ENCODE assay signal across 7 mouse cellular contexts in genomic region chr11:51688330-51689328, GRCm38 (mm10). TPM values are rescaled to one million over a fixed set of nuclear protein-coding genes. Genes with fewer than 3 reads are reported as not detected.
DNase-seq lines count a peak whose midpoint lies in the region; ATAC-seq lines count a peak whose summit lies in the region.

Gene 0610009B22Rik, minus strand, starts transcription at chr11:51688874.

- peak within 1 kb of the TSS; percentile 100 for H3K27ac ChIP-seq in intestine, embryonic 15.5 days
- peak within 1 kb of the TSS; percentile 100 for H3K27ac ChIP-seq in midbrain, embryonic 10.5 days (replicated peaks)

- H3K9me3 ChIP-seq in intestine, embryonic 15.5 days: no peaks in the 10 kb centered on the region
- H3K9me3 ChIP-seq in midbrain, embryonic 10.5 days (replicated peaks): no peaks in the 10 kb centered on the region

- peak within 1 kb of the TSS; percentile 79 for H3K9ac ChIP-seq in intestine, embryonic 15.5 days

- no peaks in the 10 kb centered on the region for H3K4me1 ChIP-seq in intestine, embryonic 15.5 days (replicated peaks)
- H3K4me1 ChIP-seq in midbrain, embryonic 10.5 days: peaks cover 20% of the 10 kb centered on the region

- 0 out of 2 replicates have a peak, but pooled peaks cover 4% of the 10 kb centered on the region for H3K36me3 ChIP-seq in intestine, embryonic 15.5 days
- peaks cover 22% of the 10 kb centered on the region for H3K36me3 ChIP-seq in midbrain, embryonic 10.5 days

- intact Hi-C loops in gastrocnemius, postnatal 36 days (cut with DNase I): no loop called here
- intact Hi-C loops in left cerebral cortex, postnatal 25 days (cut with DNase I): loop anchor here (10.0 kb wide), 1 partner anchor 404 kb away; the partner anchor contains the start of gene Col23a1

- under 1% methylated on average over 60 of the region's 60 CpGs for WGBS in intestine, embryonic 15.5 days
- under 1% methylated on average over 60 of the region's 60 CpGs for WGBS in midbrain, embryonic 10.5 days

- no peaks in the 10 kb centered on the region for H3K27me3 ChIP-seq in intestine, embryonic 15.5 days (replicated peaks)
- no peaks in the 10 kb centered on the region for H3K27me3 ChIP-seq in midbrain, embryonic 10.5 days (ENCODE audit: low read depth, poor library complexity, severe bottlenecking)

- peak; percentile 100 for DNase-seq in adrenal gland, adult 2 months
- DNase-seq in embryo, embryonic 11.5 days (ENCODE audit: low read depth, low spot score): peak; percentile 100
- DNase-seq in gastrocnemius, postnatal 36 days: peak; percentile 100
- DNase-seq in left cerebral cortex, postnatal 25 days (ENCODE audit: low spot score in 2 of 2): peak; percentile 100
- DNase-seq in midbrain, embryonic 10.5 days (ENCODE audit: low spot score): peak; percentile 100
- DNase-seq in right cerebral cortex, postnatal 4 days: peak; percentile 99

- H3K4me3 ChIP-seq in intestine, embryonic 15.5 days (replicated peaks): peak within 1 kb of the TSS; percentile 68
- H3K4me3 ChIP-seq in midbrain, embryonic 10.5 days: peak within 1 kb of the TSS; percentile 73

- H3K4me2 ChIP-seq in intestine, embryonic 15.5 days (replicated peaks): peak within 1 kb of the TSS; percentile 70

- ATAC-seq in intestine, embryonic 15.5 days: peak; percentile 100

RNA-seq across cellular contexts. Expression of gene 0610009B22Rik, which starts in this region (rescaled TPM):
- 10 to 100 TPM; 49.2 to 53.7 TPM for total RNA-seq in adrenal gland, adult 2 months (2021)
- 4.2 and 4.8 TPM in 2 replicates for polyA plus RNA-seq in adrenal gland, adult 2 months (2012; rRNA removed)
- 10 to 100 TPM; 31.8 to 32.0 TPM for total RNA-seq in gastrocnemius, postnatal 36 days (2021)
- polyA plus RNA-seq in intestine, embryonic 15.5 days (2015; fragmentation: Nextera tagmentation; extraction: Ambion mirVana): 96.0 and 105 TPM in 2 replicates
- total RNA-seq in left cerebral cortex, postnatal 25 days (2021): 10 to 100 TPM; 34.3 to 35.3 TPM
- polyA plus RNA-seq in midbrain, embryonic 10.5 days (2016; fragmentation: Nextera tagmentation; extraction: Ambion mirVana): 88.5 and 89.7 TPM in 2 replicates

Comparison
In these comparisons a context has a peak if more than half of its experiments do, and no peak if none do; other contexts are left out.
1. Peak in every context shown above with its lines: DNase-seq, ATAC-seq, H3K4me3 ChIP-seq and H3K27ac ChIP-seq.
2. RNA of gene 0610009B22Rik (polyA plus RNA-seq): 96.0 to 105 TPM in intestine, embryonic 15.5 days and 88.5 to 89.7 TPM in midbrain, embryonic 10.5 days; 4.2 to 4.8 TPM in adrenal gland, adult 2 months; every median in the first group is over 10 times any median in the second.